Mouse (Mus musculus) liver, embryonic 14.5 days (tissue): ENCODE data around the gene Inafm1. TPM values are rescaled to one million over a fixed set of nuclear protein-coding genes. Genes with fewer than 3 reads are reported as not detected.
A peak's percentile ranks its signal among the peaks of the same experiment; 100 is the strongest.
"Not testable (repeated sequence)": the region's sequence is repeated elsewhere in the genome, so short reads cannot be mapped to it uniquely, and the experiment has no call there.

Experiments
- ATAC-seq: fragments of 200-750 bp; cut with Nextera tagmentation; 2 replicates; pipeline ENCODE4 v1.8.0; 2017; ENCODE audit warnings: moderate number of reproducible peaks, mild to moderate bottlenecking, moderate library complexity; ENCODE audit not compliant: insufficient read depth
- DNase-seq, 3 experiments: peaks; one replicate each; pipeline ENCODE4 v3.0.0-alpha.2; 2012 to 2013; ENCODE audit warnings: low read depth in 3 of 3, low spot score in 3 of 3
- H3K27ac ChIP-seq: fragments of 300-500 bp; sonication (generic); 2 replicates; pipeline ENCODE4 v1.5.1; 2014; ENCODE audit warnings: moderate library complexity, mild to moderate bottlenecking, control low read depth, inconsistent platforms
- H3K27me3 ChIP-seq: fragments of 300-500 bp; sonication (generic); 2 replicates; pipeline ENCODE4 v1.6.1; 2014; ENCODE audit warnings: mild to moderate bottlenecking, low read length, moderate library complexity; ENCODE audit not compliant: control insufficient read depth, insufficient read depth
- H3K36me3 ChIP-seq: fragments of 300-500 bp; sonication (generic); replicated peaks from 2 replicates; pipeline ENCODE4 v1.6.1; 2014; ENCODE audit warnings: low read depth; ENCODE audit not compliant: control insufficient read depth, insufficient read depth
- H3K4me1 ChIP-seq, 2 experiments: fragments of 200-500 bp in 1 of 2; fragments of 300-500 bp in 1 of 2; sonication (generic) in 1 of 2; replicated peaks; 2 replicates each; pipeline ENCODE4 v1.6.1; 2012 to 2014; ENCODE audit warnings: antibody characterized with exemption in 1 of 2, inconsistent platforms in 1 of 2, low read length in 1 of 2; ENCODE audit not compliant: control insufficient read depth in 2 of 2, insufficient read depth in 2 of 2
- H3K4me2 ChIP-seq: fragments of 300-500 bp; sonication (generic); 2 replicates; pipeline ENCODE4 v1.6.1; 2014; ENCODE audit warnings: low read depth, mild to moderate bottlenecking, control low read depth, moderate library complexity
- H3K4me3 ChIP-seq, 2 experiments: fragments of 200-500 bp in 1 of 2; fragments of 300-500 bp in 1 of 2; sonication (generic) in 1 of 2; 2 replicates each; pipeline ENCODE4 v1.5.1; 2012 to 2014; ENCODE audit warnings: low read depth in 2 of 2, low read length in 2 of 2, mild to moderate bottlenecking in 2 of 2, control low read depth in 1 of 2, inconsistent platforms in 1 of 2, moderate library complexity in 1 of 2; ENCODE audit not compliant: insufficient read depth in 1 of 2
- H3K9ac ChIP-seq: fragments of 300-500 bp; sonication (generic); replicated peaks from 2 replicates; pipeline ENCODE4 v1.6.1; 2014; ENCODE audit warnings: mild to moderate bottlenecking, control low read depth, moderate library complexity
- H3K9me3 ChIP-seq: fragments of 300-500 bp; sonication (generic); 2 replicates; pipeline ENCODE4 v1.6.1; 2016; ENCODE audit warnings: low read length, mixed read lengths; ENCODE audit not compliant: control insufficient read depth
- CTCF ChIP-seq: IDR thresholded peaks from 2 replicates; pipeline ENCODE4 v1.5.1; 2016; ENCODE audit warnings: antibody characterized with exemption, low read depth, control low read depth
- EP300 ChIP-seq: IDR thresholded peaks from 2 replicates; pipeline ENCODE4 v1.6.1; 2016; ENCODE audit warnings: antibody characterized with exemption, low read depth
- WGBS: fragments of 180-500 bp; shearing (Covaris S2); extraction: QIAGEN DNeasy Blood & Tissue Kit; methylation state at CpG from one replicate; pipeline ENCODE4 v1.1.7; 2014; ENCODE audit not compliant: insufficient replicate concordance; 5-methylcytosine and 5-hydroxymethylcytosine counted together
- polyA plus RNA-seq, 2 experiments: library from polyadenylated mRNA; depleted of rRNA in 1 of 2; stranded (reverse) in 1 of 2; unstranded in 1 of 2; fragments of >200 nt; fragmentation: Nextera tagmentation in 1 of 2; extraction: Ambion mirVana in 1 of 2; gene quantifications; 2 replicates each; pipeline versions ENCODE4 v1.2.1 to v1.2.3; 2012 to 2014

Gene Inafm1
- polyA plus RNA-seq, 2 experiments, result 3.5 to 7.9 TPM

DNA sequence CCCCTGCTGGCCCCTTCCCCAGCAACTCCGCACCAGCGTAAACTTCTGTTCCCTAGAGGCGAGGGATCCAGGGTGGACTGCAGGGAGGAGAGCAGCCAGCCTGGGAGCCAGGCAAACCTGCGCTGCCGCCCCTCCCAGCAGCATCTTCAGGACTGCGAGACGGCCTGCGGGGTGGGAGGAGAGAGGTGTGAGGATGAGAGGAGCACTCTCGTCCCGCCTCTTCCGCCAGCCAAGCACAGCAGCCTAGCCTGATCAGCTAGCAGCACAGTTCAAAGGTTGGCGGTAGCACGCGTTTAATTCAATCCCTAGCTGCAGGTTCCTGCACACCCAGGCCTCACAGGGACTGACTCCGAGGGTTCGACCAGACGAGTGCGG, 336 bp upstream of the Inafm1 start:
- Histone ChIP-seq H3K36me3 (peaks cover 11% of the 10 kb centered on the region; the same call in 1 of the 2 replicates), H3K9me3 (no peaks in the 10 kb centered on the region), H3K9ac (peak overlapping the region; percentile 84), H3K4me2 (peak overlapping the region; percentile 96), H3K27ac (peak overlapping the region; percentile 82), H3K27me3 (no peaks in the 10 kb centered on the region), H3K4me1 (peaks cover 25 to 29% of the 10 kb centered on the region in 2 experiments), H3K4me3 (peak overlapping the region; percentile 73 to 79)
- peak; percentile 72 to 82 (median 73) for DNase-seq
- TF ChIP-seq CTCF, result no peak
- TF ChIP-seq EP300, result no peak
- WGBS, result 0% methylated on average over 18 of the region's 18 CpGs
- peak; percentile 83 for ATAC-seq

DNA sequence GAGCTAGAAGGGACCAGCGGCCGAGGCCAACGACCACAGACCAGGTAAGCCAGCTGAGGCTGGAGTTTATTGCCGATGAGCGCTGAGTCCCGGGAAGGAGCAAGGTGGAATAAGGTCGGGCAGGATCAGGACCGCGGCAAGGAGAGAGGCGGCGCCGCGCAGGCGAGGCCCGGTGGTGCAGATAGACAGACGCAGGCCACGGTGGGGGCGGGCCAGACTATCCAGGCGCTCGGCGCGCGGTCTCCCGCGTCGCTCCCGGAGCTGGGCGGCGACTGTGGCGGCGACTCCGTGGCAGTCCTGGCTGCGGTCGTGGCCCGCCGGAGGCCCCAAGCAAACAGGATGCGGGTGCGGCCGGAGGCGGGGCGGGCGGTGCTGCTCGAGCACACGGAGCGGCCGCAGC, 736 bp downstream of the Inafm1 start:
- Histone ChIP-seq H3K27ac (peak overlapping the region; percentile 82), H3K4me1 (peaks cover 25 to 29% of the 10 kb centered on the region in 2 experiments)

DNA sequence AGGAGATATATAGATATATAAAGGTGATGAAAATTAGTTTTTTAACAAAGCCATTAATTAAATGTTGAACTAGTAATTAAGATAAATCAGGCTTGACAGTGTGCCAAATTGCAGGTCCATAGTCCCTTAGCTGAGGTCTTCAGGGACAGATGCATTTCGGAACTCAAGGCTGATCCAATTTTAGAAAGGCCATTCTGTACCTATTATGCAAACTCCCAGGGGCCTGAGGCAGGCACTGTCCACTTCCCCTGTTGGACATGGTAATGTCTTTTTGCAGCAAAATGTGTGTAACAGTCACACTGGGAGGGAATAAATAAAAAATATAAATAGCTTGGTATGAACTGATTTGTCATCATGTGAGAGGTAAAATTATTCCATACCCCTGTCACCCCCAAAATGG, 2.3 kb downstream of the Inafm1 start:
- H3K27ac ChIP-seq, result no peak overlapping the region
- no peak overlapping the region for H3K9ac ChIP-seq
- H3K27me3 ChIP-seq, result no peaks in the 10 kb centered on the region
- H3K9me3 ChIP-seq, result no peaks in the 10 kb centered on the region
- DNase-seq (no peak), ATAC-seq (no peak)
- H3K4me2 ChIP-seq, result no peak overlapping the region
- TF ChIP-seq EP300 (no peak), CTCF (no peak)
- WGBS, result 73% methylated on average over 1 of the region's 1 CpGs
- H3K4me3 ChIP-seq, result no peak overlapping the region
- peaks cover 9% of the 10 kb centered on the region; the same call in 1 of the 2 replicates for H3K36me3 ChIP-seq
- peaks cover 25 to 28% of the 10 kb centered on the region in 2 experiments for H3K4me1 ChIP-seq

More for the DNA sequence above, 736 bp downstream of the Inafm1 start:
- Histone ChIP-seq H3K27me3 (no peaks in the 10 kb centered on the region), H3K36me3 (peaks cover 9% of the 10 kb centered on the region; the same call in 1 of the 2 replicates), H3K4me3 (peak overlapping the region; percentile 73 to 79), H3K9me3 (no peaks in the 10 kb centered on the region), H3K4me2 (peak overlapping the region; percentile 96), H3K9ac (peak overlapping the region; percentile 84)
- DNase-seq, result peak; percentile 74 to 76 (median 74)
- TF ChIP-seq EP300 (no peak), CTCF (peak; percentile 60)
- ATAC-seq, result peak; percentile 74
- WGBS, result 0% methylated on average over 42 of the region's 46 CpGs

DNA sequence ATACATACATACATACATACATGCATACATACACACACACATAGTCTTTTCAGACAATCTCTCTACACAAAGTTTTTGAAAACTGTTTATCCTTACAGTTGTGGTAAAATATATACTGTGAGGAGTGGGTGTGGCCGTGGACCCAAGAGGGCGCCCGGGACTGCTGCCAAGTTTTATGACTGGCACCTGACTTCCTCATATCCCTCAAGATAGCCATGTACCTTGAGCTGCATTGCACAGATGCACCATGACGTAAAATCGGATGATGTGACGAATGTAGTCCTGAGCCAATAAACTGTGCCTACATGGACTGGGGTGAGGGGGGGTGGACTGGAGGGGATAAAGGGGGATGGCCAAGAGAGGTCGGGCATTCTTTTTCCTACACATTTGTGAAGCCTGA, 6.8 kb downstream of the Inafm1 start:
- not testable (repeated sequence) for H3K9me3 ChIP-seq, H3K4me2 ChIP-seq, H3K9ac ChIP-seq, H3K36me3 ChIP-seq, H3K27me3 ChIP-seq, ATAC-seq, H3K4me3 ChIP-seq, H3K27ac ChIP-seq, DNase-seq, H3K4me1 ChIP-seq
- WGBS, result 61% methylated on average over 7 of the region's 7 CpGs

DNA sequence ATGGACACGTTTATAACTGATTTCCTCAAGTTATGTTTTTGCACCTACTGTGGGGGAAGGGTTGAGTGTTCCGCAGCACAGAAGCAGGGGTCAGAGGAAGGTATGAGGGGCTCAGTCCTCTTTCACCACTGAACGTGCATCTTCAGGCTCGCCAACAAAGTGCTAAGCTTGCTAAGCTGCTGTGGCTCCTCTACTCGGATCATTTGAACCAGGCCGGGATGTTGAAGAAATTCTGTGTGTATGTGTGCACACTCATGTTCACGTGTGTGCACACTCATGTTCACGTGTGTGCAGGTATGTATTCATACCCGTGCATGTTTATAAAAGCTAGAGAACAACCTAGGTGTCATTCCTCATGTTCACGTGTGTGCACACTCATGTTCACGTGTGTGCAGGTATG, 7.6 kb downstream of the Inafm1 start:
- 73% methylated on average over 11 of the region's 11 CpGs for WGBS
- no peak for DNase-seq
- H3K27ac ChIP-seq, result no peak overlapping the region
- H3K9ac ChIP-seq, result no peak overlapping the region
- no peak for ATAC-seq
- H3K4me1 ChIP-seq, result no peaks in the 10 kb centered on the region
- H3K27me3 ChIP-seq, result no peaks in the 10 kb centered on the region
- H3K36me3 ChIP-seq, result peaks cover 2% of the 10 kb centered on the region; the same call in 1 of the 2 replicates
- no peaks in the 10 kb centered on the region for H3K9me3 ChIP-seq
- TF ChIP-seq CTCF, result no peak
- TF ChIP-seq EP300, result no peak
- H3K4me2 ChIP-seq, result no peak overlapping the region
- no peak overlapping the region for H3K4me3 ChIP-seq
